ENCODE assay signal across 8 mouse cellular contexts in the genomic region with DNA sequence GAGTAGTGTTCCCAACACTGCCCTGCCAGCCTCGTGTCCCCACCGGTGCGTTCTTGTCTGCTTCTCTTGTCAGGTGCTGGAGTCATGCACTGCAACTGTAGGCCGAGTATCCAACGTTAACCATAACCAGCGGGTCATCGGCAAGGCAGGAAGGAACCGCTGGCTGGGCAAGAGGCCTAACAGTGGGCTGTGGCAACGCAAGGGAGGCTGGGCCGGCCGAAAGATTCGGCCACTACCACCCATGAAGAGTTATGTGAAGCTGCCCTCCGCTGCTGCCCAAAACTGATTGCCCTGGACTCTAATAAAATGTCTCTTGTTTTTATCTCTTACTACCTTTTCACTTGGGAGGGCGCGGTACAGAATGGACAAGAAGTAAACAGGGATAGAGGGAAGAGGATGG. TPM values are rescaled to one million over a fixed set of nuclear protein-coding genes. Genes with fewer than 3 reads are reported as not detected.
A peak's percentile ranks its signal among the peaks of the same experiment; 100 is the strongest.
DNase-seq lines count a peak whose midpoint lies in the region; ATAC-seq and TF ChIP-seq lines count a peak whose summit lies in the region.

No protein-coding gene starts in this region.

- no peaks in the 10 kb centered on the region for H3K9me3 ChIP-seq in lung, embryonic 15.5 days
- H3K9me3 ChIP-seq in neural tube, embryonic 14.5 days (ENCODE audit: control insufficient read depth, low read length), result no peaks in the 10 kb centered on the region

- 24% methylated on average over 15 of the region's 15 CpGs for WGBS in lung, embryonic 15.5 days
- 34% methylated on average over 15 of the region's 15 CpGs for WGBS in neural tube, embryonic 14.5 days

- H3K27ac ChIP-seq in lung, embryonic 15.5 days, result peak overlapping the region; percentile 96
- peak overlapping the region; percentile 90 for H3K27ac ChIP-seq in embryonic fibroblast, embryonic 13.5 days (ENCODE audit: insufficient read depth, low read length)
- H3K27ac ChIP-seq in neural tube, embryonic 14.5 days (ENCODE audit: low read depth, low read length), result peak overlapping the region; percentile 94

- TF ChIP-seq POLR2A in embryonic fibroblast, embryonic 13.5 days (IDR thresholded peaks at IDR 0.05; ENCODE audit: low read depth, low read length), result no peak; the same call in 1 of the 2 replicates

- H3K36me3 ChIP-seq in lung, embryonic 15.5 days, result peaks cover 36% of the 10 kb centered on the region
- peaks cover 15% of the 10 kb centered on the region for H3K36me3 ChIP-seq in neural tube, embryonic 14.5 days (ENCODE audit: control insufficient read depth, insufficient read depth, low read length)

- DNase-seq in lung, postnatal 25 days (ENCODE audit: low spot score), result no peak
- DNase-seq in kidney, postnatal 10 days, result peak; percentile 60
- DNase-seq in gastrocnemius, adult 18-20 months (ENCODE audit: low spot score), result no peak
- no peak for DNase-seq in left cerebral cortex, postnatal 25 days (ENCODE audit: low spot score in 2 of 2)
- DNase-seq in layer of hippocampus, postnatal 25 days (ENCODE audit: extremely low spot score in 1 of 2, low spot score in 1 of 2), result no peak

- peak overlapping the region; percentile 87 for H3K4me2 ChIP-seq in lung, embryonic 15.5 days
- peak overlapping the region; percentile 89 for H3K4me2 ChIP-seq in neural tube, embryonic 14.5 days (ENCODE audit: low read depth, low read length)

- peak overlapping the region; percentile 70 for H3K4me3 ChIP-seq in lung, embryonic 15.5 days
- H3K4me3 ChIP-seq in embryonic fibroblast, embryonic 13.5 days (ENCODE audit: insufficient read depth, low read length), result peak overlapping the region; percentile 19
- peak overlapping the region; percentile 50 for H3K4me3 ChIP-seq in neural tube, embryonic 14.5 days (ENCODE audit: low read depth, low read length)

- H3K27me3 ChIP-seq in lung, embryonic 15.5 days, result no peaks in the 10 kb centered on the region
- no peaks in the 10 kb centered on the region for H3K27me3 ChIP-seq in neural tube, embryonic 14.5 days (ENCODE audit: control insufficient read depth, insufficient read depth, low read length)

- intact Hi-C loops in left cerebral cortex, postnatal 25 days (cut with DNase I), result loop anchor here (5.0 kb wide), 2 partner anchors 62 to 103 kb away; a partner anchor contains a TSS

- H3K9ac ChIP-seq in lung, embryonic 15.5 days, result peak overlapping the region; percentile 84
- H3K9ac ChIP-seq in neural tube, embryonic 14.5 days (replicated peaks; ENCODE audit: low read depth, low read length), result peak overlapping the region; percentile 82

- peaks cover 47% of the 10 kb centered on the region for H3K4me1 ChIP-seq in lung, embryonic 15.5 days
- peaks cover 4% of the 10 kb centered on the region for H3K4me1 ChIP-seq in embryonic fibroblast, embryonic 13.5 days (ENCODE audit: control insufficient read depth, insufficient read depth, low read length)
- H3K4me1 ChIP-seq in neural tube, embryonic 14.5 days (ENCODE audit: control insufficient read depth, insufficient read depth, low read length), result peaks cover 33% of the 10 kb centered on the region

- ATAC-seq in lung, embryonic 15.5 days (ENCODE audit: borderline replicate concordance, extremely low read depth, low FRiP score, low TSS enrichment), result no peak
- no peak for ATAC-seq in neural tube, embryonic 14.5 days (ENCODE audit: low read depth)

- no peak for TF ChIP-seq CTCF in embryonic fibroblast, embryonic 13.5 days (IDR thresholded peaks at IDR 0.05; ENCODE audit: borderline replicate concordance, insufficient read depth, low read length)

RNA-seq across cellular contexts. Expression of a gene that starts 0.3 kb away (rescaled TPM):
- 48.2 and 49.5 TPM in 2 replicates for polyA plus RNA-seq in lung, embryonic 15.5 days (2015; fragmentation: Nextera tagmentation; extraction: Ambion mirVana)
- polyA plus RNA-seq in embryonic fibroblast, embryonic 13.5 days (2011; ENCODE audit: insufficient read length, low read depth, missing spikeins), result 63.6 and 64.4 TPM in 2 replicates
- polyA plus RNA-seq in neural tube, embryonic 14.5 days (2014; fragmentation: Nextera tagmentation; extraction: Ambion mirVana), result 30.1 and 33.8 TPM in 2 replicates
- 1 to 10 TPM; 3.4 to 4.1 TPM for total RNA-seq in gastrocnemius, adult 18-20 months (2021)
- total RNA-seq in left cerebral cortex, postnatal 25 days (2021), result 10 to 100 TPM; 25.6 to 27.1 TPM
- total RNA-seq in layer of hippocampus, postnatal 25 days (2021), result 10 to 100 TPM; 19.7 to 20.9 TPM

RNA-seq across cellular contexts. Expression of a gene that starts 3.8 kb away (rescaled TPM):
- 106 TPM in 2 replicates for polyA plus RNA-seq in lung, embryonic 15.5 days (2015; fragmentation: Nextera tagmentation; extraction: Ambion mirVana)
- polyA plus RNA-seq in embryonic fibroblast, embryonic 13.5 days (2011; ENCODE audit: insufficient read length, low read depth, missing spikeins), result 33.5 and 45.2 TPM in 2 replicates
- polyA plus RNA-seq in neural tube, embryonic 14.5 days (2014; fragmentation: Nextera tagmentation; extraction: Ambion mirVana), result 59.9 and 64.4 TPM in 2 replicates
- 100 to 1,000 TPM; 104 TPM for total RNA-seq in gastrocnemius, adult 18-20 months (2021)
- 10 to 100 TPM; 51.0 to 51.5 TPM for total RNA-seq in left cerebral cortex, postnatal 25 days (2021)
- 10 to 100 TPM; 51.5 to 57.4 TPM for total RNA-seq in layer of hippocampus, postnatal 25 days (2021)

RNA-seq across cellular contexts. Expression of a gene that starts 4.0 kb away (rescaled TPM):
- polyA plus RNA-seq in lung, embryonic 15.5 days (2015; fragmentation: Nextera tagmentation; extraction: Ambion mirVana), result 24.9 and 25.8 TPM in 2 replicates
- 6.5 and 7.2 TPM in 2 replicates for polyA plus RNA-seq in embryonic fibroblast, embryonic 13.5 days (2011; ENCODE audit: insufficient read length, low read depth, missing spikeins)
- polyA plus RNA-seq in neural tube, embryonic 14.5 days (2014; fragmentation: Nextera tagmentation; extraction: Ambion mirVana), result 27.7 and 32.1 TPM in 2 replicates
- total RNA-seq in gastrocnemius, adult 18-20 months (2021), result 10 to 100 TPM; 12.6 to 13.4 TPM
- total RNA-seq in left cerebral cortex, postnatal 25 days (2021), result 10 to 100 TPM; 17.8 to 20.4 TPM
- total RNA-seq in layer of hippocampus, postnatal 25 days (2021), result 10 to 100 TPM; 16.8 to 17.0 TPM

RNA-seq across cellular contexts. Expression of a gene that starts 20.5 kb away (rescaled TPM):
- 134 and 142 TPM in 2 replicates for polyA plus RNA-seq in lung, embryonic 15.5 days (2015; fragmentation: Nextera tagmentation; extraction: Ambion mirVana)
- polyA plus RNA-seq in embryonic fibroblast, embryonic 13.5 days (2011; ENCODE audit: insufficient read length, low read depth, missing spikeins), result 145 and 172 TPM in 2 replicates
- 7.9 and 23.7 TPM in 2 replicates for polyA plus RNA-seq in neural tube, embryonic 14.5 days (2014; fragmentation: Nextera tagmentation; extraction: Ambion mirVana)
- total RNA-seq in gastrocnemius, adult 18-20 months (2021), result under 1 TPM; 0.30 to 0.38 TPM
- 10 to 100 TPM in 1 of 2 experiments, 1 to 10 TPM in 1; 9.5 to 10.5 TPM for total RNA-seq in left cerebral cortex, postnatal 25 days (2021)
- total RNA-seq in layer of hippocampus, postnatal 25 days (2021), result 1 to 10 TPM; 8.9 to 9.4 TPM

RNA-seq across cellular contexts. Expression of a gene that starts 24.3 kb away (rescaled TPM):
- polyA plus RNA-seq in lung, embryonic 15.5 days (2015; fragmentation: Nextera tagmentation; extraction: Ambion mirVana), result 55.1 and 56.2 TPM in 2 replicates
- polyA plus RNA-seq in embryonic fibroblast, embryonic 13.5 days (2011; ENCODE audit: insufficient read length, low read depth, missing spikeins), result 29.9 and 32.3 TPM in 2 replicates
- 44.7 and 49.6 TPM in 2 replicates for polyA plus RNA-seq in neural tube, embryonic 14.5 days (2014; fragmentation: Nextera tagmentation; extraction: Ambion mirVana)
- total RNA-seq in gastrocnemius, adult 18-20 months (2021), result 10 to 100 TPM in 1 of 2 experiments, 1 to 10 TPM in 1; 8.4 to 11.8 TPM
- total RNA-seq in left cerebral cortex, postnatal 25 days (2021), result 10 to 100 TPM; 17.1 to 18.2 TPM
- total RNA-seq in layer of hippocampus, postnatal 25 days (2021), result 10 to 100 TPM; 16.3 to 18.1 TPM

Comparison
In these comparisons a context has a peak if more than half of its experiments do, and no peak if none do; other contexts are left out.
1. H3K4me3 ChIP-seq: peak in every context shown above with its lines; median percentile 70 in lung, embryonic 15.5 days; 50 in neural tube, embryonic 14.5 days; 19 in embryonic fibroblast, embryonic 13.5 days.
2. RNA of a gene that starts 0.3 kb away (total RNA-seq): 25.6 to 27.1 TPM in left cerebral cortex, postnatal 25 days and 19.7 to 20.9 TPM in layer of hippocampus, postnatal 25 days; 3.4 to 4.1 TPM in gastrocnemius, adult 18-20 months; every median in the first group is over 4 times any median in the second.
3. Peak in every context shown above with its lines, with median percentiles within 50 percentile points of each other: H3K27ac ChIP-seq.